Mouse (Mus musculus) heart, adult 11 months (tissue): ENCODE data around the gene Rasip1.

ENCODE experiments used
- DNase-seq: peaks from one replicate; pipeline ENCODE4 v3.0.0; 2022

The Rasip1 gene

GRCm38 (mm10) chr7:45627261-45627660 is at the start of gene Rasip1:
Gene Rasip1, plus strand, starts transcription at chr7:45627488.
- DNase-seq = peak; percentile 99

GRCm38 (mm10) chr7:45585923-45586322 is 41.4 kb upstream of the Rasip1 start:
- no peak for DNase-seq

GRCm38 (mm10) chr7:45587631-45588592 is 39.4 kb upstream of the Rasip1 start:
- DNase-seq = peak; percentile 91

- peak; percentile 100 for DNase-seq
Measured at GRCm38 (mm10) chr7:45589173-45589572, 38.1 kb upstream of the Rasip1 start.

GRCm38 (mm10) chr7:45589898-45590297 is 37.4 kb upstream of the Rasip1 start:
- peak; percentile 92 for DNase-seq

- DNase-seq = peak; percentile 86
Measured at GRCm38 (mm10) chr7:45590874-45591273, 36.4 kb upstream of the Rasip1 start.

GRCm38 (mm10) chr7:45591880-45592279 is 35.4 kb upstream of the Rasip1 start:
- peak; percentile 94 for DNase-seq

- peak; percentile 93 for DNase-seq
Measured at GRCm38 (mm10) chr7:45593118-45593815, 34.0 kb upstream of the Rasip1 start.

GRCm38 (mm10) chr7:45595176-45595575 is 32.1 kb upstream of the Rasip1 start:
- DNase-seq = no peak

GRCm38 (mm10) chr7:45596107-45596506 is 31.2 kb upstream of the Rasip1 start:
- DNase-seq = peak; percentile 87

- no peak for DNase-seq
Measured at GRCm38 (mm10) chr7:45597013-45597412, 30.3 kb upstream of the Rasip1 start.

- no peak for DNase-seq
Measured at GRCm38 (mm10) chr7:45597527-45597926, 29.8 kb upstream of the Rasip1 start.

GRCm38 (mm10) chr7:45598960-45599879 is 28.1 kb upstream of the Rasip1 start:
- peak; percentile 86 for DNase-seq

- DNase-seq = peak; percentile 83
Measured at GRCm38 (mm10) chr7:45605704-45606289, 21.5 kb upstream of the Rasip1 start.

- DNase-seq = no peak
Measured at GRCm38 (mm10) chr7:45609511-45609910, 17.8 kb upstream of the Rasip1 start.

GRCm38 (mm10) chr7:45616277-45616676 is 11.0 kb upstream of the Rasip1 start:
- DNase-seq = peak; percentile 85

GRCm38 (mm10) chr7:45617042-45617695 is 10.1 kb upstream of the Rasip1 start, which contains the start of gene Fut1:
Gene Fut1, plus strand, starts transcription at chr7:45617289.
- DNase-seq = peak; percentile 90

GRCm38 (mm10) chr7:45618316-45618715 is 9.0 kb upstream of the Rasip1 start:
- DNase-seq = no peak

- DNase-seq = peak; percentile 83
Measured at GRCm38 (mm10) chr7:45619592-45619991, 7.7 kb upstream of the Rasip1 start.

GRCm38 (mm10) chr7:45621443-45621842 is 5.8 kb upstream of the Rasip1 start, which contains the start of gene Izumo1:
Gene Izumo1, plus strand, starts transcription at chr7:45621811.
- DNase-seq = peak; percentile 94

GRCm38 (mm10) chr7:45623507-45623906 is 3.8 kb upstream of the Rasip1 start:
- DNase-seq = peak; percentile 88
